Mouse (Mus musculus) forelimb bud, embryonic 11.5 days (tissue): ENCODE results near the gene Snai1.

Experiments used
- DNase-seq: peaks from one replicate; pipeline ENCODE4 v3.0.0-alpha.2; 2012; ENCODE audit warnings: low read depth, low spot score

Snai1 gene

GRCm38 (mm10) chr2:167551342-167551920 lies 13.4 kb downstream of the Snai1 start:
- DNase-seq: no peak

GRCm38 (mm10) chr2:167552292-167552691 lies 14.3 kb downstream of the Snai1 start:
- no peak for DNase-seq

DNA sequence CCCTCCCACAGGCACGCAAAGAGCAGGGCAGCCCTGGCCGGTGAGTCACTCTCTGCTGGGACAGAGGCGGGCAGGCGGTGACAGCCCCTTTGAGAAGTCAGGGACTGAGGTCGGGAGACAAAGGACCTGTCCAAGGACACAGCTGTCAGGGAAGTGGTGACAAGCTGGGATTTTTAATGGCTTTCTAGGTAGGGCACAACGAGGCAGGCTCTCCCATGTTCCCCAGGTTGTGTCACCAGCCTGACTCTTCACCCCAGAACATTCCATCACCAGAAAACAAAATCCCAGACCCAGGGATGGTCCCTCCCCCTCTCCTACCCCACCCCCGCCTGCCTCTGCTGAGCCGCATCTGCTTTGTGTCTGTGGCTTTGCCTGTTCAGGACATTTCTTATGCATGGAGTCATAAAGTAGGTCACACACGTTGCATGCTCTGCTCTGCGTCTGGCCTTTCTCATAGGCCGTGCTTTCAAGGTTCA lies 15.0 kb downstream of the Snai1 start:
- DNase-seq: peak; percentile 62

DNA sequence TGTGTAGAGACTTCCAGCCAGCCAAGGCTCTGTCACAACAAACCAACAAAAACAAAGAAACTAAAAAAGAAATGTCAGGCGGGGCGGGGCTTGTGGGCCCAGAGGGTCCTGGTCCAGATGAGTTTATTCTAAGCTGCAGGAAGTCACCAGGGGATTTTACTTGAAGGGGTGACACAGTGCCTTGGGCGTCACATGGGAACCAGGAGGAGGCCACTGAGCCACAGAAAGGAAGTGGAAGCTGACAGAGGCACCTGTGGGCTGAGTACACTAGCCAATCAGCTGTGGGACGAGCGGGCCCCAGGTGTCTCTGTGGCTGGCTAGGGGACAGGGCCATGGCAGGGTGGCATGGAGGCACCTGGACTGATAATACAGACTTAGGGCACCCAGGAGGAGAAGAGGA lies 17.8 kb downstream of the Snai1 start:
- DNase-seq: no peak

DNA sequence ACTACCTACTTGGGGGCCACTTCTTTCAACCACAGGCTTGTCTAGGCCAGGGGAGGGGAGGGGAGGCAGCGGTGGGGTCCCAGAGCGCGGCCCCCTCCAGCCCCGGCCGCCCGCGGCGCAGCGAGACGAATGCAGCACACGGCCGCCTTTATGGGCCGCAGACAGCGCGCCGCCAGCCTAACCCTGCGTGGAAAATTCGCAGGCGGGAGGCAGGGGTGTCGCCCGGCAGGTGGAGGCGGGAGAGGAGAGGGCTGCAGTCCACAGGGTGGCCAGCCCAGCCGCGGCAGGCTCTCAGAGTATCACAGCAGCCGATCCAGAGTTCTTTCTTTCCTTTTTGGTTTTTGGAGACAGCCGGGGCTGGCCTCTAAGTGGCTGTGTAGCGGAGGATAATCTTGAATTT lies 21.4 kb downstream of the Snai1 start:
- no peak for DNase-seq

- no peak for DNase-seq
Measured at GRCm38 (mm10) chr2:167562101-167562500, 24.1 kb downstream of the Snai1 start.

GRCm38 (mm10) chr2:167563035-167563434 lies 25.0 kb downstream of the Snai1 start:
- no peak for DNase-seq

DNA sequence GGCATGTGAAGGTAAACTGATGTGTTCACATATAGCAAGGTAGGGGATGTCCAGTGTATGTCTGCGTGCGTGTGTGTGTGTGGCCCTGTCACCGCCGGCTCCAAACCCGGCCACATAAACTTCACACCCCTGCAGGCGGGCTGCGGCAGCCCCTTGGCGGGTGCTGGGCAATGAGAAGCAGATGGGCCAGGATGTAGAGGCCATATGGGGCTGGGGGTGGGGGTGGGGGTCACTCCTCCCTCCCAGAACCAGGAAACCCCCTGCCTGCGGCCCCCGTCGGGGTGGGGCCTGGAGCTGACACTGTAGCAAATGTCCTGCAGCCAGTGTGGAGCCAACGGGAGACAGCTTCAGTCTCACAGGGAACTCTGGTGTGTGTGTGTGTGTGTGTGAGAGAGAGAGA lies 25.7 kb downstream of the Snai1 start:
- DNase-seq: peak; percentile 86

DNA sequence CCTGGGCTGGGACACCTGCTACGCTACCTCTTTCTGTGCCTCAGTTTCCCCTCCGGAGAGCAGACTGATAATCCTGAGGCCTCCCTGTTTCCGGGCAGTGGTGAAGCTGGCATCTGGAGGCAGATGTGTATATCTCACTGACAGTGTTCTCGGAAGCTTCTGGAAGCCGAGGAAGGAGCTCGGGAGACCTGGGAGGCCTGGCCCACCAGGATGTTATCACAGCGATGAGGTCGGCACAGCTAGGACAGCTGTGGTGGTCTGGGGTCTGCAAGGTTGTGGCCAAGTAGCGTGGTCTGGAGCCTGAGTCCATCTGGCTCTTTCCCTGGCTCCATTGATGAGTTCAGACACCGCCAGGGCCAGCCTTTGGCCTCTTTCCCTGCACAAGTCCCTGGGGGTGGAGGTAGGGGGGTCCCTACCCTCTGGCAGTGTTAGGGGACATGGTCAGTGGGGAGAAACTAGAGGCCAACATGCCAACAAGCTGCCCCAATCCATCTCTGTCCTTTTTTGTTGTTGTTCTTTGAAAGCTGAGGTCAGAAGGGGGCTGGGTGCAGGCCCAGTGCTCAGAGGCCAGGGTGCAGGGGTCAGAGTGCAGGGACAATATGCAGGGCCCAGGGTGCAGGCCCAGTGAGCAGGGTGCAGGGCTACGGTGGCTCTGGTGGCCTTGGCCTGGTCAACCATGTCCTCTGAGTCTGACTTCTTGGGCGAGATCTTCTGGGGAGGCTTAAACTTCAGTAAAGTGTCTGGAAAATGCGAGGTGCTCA lies 26.7 kb downstream of the Snai1 start:
- DNase-seq: no peak

DNA sequence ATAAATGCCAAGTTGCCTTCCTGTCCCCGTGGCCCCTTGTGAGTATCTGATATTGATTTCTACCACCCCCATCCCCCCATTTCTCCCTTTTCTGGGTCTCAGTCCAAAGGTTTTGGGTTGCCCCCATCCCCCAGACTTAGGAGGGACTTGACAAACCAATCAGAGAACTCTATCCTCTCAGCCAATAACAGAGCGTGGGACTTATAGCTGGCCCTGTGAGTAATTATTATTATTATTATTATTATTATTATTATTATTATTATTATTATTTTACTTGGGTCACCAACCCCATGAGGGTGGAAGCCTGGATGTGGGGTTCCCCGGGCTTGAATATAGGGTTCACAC lies 27.3 kb downstream of the Snai1 start:
- no peak for DNase-seq

DNA sequence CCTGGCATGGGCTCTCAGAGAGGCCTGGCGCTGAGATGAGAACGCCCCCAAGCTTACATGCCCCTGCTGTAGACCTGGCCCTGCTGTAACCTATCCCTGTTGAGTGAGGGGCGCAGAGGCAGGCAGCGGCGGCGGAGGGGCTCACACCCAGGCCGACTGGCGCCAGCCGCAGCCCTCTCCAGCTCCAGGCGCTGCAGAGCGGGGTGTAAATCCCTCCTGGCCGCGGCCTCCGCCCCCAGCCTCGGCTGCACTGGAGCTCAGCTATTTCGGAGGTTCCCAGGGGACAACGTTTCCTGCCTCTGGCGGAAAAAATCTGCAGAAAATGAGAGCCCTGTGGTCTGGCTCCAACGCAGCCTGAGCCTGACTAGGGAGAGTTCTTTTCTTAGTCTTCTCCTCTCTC lies 27.7 kb downstream of the Snai1 start:
- DNase-seq: peak; percentile 82

- DNase-seq: no peak
Measured at GRCm38 (mm10) chr2:167568112-167568511, 30.1 kb downstream of the Snai1 start.

DNA sequence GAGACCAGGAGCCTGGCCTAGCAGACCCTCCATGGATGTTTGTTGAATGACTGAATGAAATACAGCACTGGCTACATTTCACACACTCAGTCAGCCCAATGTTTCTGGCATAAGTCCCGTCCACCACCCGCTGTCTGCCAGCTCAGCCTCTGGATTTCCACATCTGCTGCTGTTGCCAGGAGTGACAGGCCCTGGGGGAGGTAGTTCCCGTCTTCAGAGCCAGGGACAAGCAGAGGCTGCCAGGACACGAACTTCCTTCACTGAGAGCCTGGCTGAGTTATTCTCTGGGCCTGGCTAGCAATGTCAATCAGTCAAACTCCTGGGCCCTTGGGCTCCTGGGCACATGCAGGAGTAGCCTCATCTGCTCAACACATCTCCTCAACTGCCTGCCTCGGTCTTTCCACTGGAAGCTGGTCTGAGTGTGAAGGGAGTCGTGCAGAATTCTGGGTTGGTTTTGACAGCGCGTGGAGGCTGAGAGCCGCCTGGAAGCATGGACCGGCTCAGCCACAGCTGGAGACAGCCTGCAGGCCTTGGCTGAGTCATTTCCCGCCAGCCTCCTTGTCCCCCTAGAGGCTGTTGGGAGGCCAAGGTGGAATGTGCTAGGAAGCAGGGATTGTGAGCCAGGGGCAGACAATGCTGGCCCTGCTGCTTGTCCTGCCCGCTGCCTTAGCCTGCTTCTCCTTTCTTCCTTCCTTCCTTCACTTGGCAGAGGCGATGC lies 32.1 kb downstream of the Snai1 start:
- no peak for DNase-seq

DNA sequence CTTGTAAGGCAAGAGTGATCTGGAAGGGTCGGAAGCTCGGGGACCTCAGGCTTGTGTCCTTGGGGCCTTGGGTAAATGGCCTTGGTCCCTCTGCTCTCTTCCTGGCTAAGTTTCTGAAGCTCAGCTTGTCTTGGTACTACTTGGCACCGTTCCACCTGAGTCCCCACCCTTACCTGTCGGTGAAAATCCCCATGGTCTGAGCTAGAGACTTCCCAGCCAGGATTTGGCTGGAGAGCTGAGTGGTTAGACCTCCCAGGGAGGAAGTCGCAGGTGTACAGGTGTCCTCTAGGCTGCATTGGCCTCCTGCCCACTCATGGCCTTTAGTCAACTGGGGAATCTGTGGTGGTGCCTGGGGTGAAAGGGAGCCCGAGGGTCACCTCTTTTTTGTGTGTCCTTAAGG lies 32.8 kb downstream of the Snai1 start:
- DNase-seq: no peak

DNA sequence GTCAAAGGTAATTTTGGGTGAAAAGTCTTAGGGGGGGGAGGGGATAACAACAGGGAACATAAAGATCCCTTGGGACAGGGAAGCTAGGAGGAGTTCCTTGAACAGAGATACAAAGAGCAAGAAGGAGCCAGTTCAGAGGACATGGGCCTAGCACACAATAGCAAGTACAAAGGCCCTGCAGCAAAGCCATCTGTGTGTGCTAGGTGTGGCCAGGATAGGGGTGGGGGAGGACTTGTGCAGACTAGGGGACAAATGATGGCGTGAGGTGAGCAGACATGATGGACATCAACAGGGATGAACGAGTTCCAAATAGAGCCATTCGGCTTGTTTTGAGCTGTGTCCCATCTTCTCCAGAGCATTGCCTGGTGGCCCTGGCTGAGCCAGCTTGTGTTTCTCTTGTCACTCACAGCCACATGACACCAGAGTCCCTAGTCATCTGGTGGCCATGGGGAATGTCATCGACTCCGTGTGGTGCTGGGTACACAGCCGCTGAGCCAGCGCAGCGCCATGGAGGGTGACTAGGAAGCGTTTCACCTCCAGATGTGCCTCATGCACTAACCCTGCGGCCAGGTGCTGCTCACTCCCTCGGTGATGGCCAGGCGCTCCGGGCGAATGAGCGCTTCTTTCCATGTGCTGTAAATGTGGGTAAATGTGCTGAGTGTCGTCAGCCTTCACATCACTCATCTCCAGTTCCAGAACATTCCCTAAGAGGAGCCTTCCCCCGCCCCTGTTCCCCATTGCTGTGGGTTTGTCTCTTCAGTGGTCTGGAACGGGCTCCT lies 33.6 kb downstream of the Snai1 start:
- no peak for DNase-seq

GRCm38 (mm10) chr2:167574814-167575213 lies 36.8 kb downstream of the Snai1 start:
- no peak for DNase-seq

DNA sequence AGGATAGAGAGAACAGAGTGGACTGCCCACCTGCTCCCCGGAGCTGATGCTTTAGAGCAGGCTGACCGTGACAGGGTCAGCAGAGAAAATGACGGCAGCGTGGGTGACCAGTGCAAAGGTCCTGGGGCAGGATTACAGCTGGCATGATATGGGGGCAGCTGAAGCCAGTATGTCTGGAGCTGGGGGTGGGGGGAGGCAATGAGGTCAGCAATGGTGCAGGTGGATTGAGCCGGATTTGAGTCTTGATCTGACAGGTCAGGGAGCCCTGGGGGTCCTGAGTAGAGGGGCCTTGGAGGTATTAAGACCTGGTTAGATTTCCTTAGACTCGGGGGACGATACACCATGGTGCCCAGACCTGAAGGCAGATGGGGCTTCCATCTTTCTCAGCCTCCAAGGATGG lies 37.6 kb downstream of the Snai1 start:
- DNase-seq: no peak

DNA sequence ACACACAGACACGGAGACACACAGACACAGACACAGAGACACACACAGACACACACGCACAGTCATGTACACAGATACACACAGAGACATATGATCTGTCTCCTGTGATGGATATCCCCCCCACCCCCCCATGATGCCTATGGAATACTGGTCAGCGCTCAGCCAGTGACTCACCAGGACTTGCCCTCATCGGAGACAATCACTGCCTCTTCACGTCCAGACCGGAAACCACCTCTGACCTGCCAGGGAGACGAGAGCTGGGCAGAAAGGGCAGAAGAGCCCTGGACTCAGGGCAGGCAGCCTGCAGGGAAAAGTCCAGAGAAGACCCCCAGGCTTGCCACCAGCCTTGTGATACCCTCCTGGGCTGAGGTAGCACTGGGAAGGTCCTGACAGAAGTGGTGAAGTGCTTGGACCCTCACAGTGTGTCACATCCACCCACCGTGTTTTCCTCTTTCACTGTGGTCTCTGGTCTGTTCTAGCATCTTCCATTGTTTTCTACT lies 38.2 kb downstream of the Snai1 start:
- no peak for DNase-seq

- DNase-seq: no peak
Measured at GRCm38 (mm10) chr2:167577186-167577785, 39.3 kb downstream of the Snai1 start.

DNA sequence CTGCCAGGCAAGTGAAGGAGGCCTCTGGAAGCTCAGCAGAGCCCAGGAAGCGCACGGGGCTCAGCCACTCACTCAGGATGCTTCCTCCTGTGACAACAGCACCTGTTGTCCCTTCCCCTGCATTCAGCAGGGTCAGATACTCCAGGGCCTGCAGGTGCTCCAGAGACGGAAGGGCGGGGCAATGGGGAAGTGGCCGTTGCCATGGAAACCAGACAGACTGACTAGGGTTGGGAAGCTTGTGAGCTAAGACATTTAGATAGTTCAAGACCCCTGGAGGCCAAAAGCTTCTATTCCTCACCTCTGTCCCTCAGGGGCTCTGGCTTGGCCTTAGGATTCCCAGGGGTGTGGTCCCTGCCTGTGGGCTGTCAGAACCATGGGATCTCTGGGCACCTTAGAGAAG lies 40.5 kb downstream of the Snai1 start:
- no peak for DNase-seq

DNA sequence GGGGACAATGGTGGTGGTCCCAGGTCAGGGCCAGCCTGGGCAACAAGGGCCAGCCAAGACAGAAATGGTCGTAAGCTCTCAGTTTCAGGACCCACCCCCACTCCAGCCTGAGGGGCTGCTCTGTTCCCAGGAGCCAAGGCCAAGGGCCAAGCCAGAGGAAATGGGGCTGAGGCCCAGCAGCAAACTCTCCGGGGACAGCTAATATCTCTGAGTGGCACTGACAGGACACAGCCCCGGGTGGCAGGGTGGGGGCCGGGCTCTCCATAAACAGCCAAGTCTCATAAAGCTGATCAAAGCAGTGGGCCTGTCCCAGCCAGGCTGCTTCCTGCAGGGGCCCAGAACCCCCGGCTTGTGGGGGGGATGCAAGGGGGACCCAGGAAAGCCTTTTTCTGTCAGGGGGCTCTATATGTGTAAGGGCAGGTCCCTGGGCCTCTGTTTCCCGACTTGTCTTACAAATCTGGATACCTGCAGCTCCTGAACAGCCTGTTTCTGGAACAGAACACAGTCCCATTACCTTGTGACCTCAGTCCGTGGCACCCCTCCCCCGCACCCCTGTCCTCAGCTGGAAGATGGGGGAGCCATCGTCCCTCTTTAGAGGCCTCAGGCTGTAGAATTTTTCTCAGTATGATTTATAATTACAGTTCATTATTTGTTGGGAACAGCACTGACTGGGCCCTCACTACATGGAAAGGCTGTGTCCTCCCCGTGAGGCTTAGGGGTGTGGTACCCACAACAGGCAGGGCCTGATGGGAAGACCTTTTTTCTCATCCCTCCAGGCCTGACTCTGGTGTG lies 45.4 kb downstream of the Snai1 start:
- DNase-seq: peak; percentile 54
